ENCODE assay signal across 8 mouse cellular contexts in genomic region chr13:94178401-94179040, GRCm38 (mm10).
DNase-seq lines count a peak whose midpoint lies in the region; ATAC-seq and TF ChIP-seq lines count a peak whose summit lies in the region.

No protein-coding gene starts in this region.

- no peaks in the 10 kb centered on the region for H3K27me3 ChIP-seq in lung, embryonic 14.5 days (ENCODE audit: insufficient read depth, low read length)
- H3K27me3 ChIP-seq in embryonic facial prominence, embryonic 14.5 days (replicated peaks; ENCODE audit: control insufficient read depth, insufficient read depth, low read length), result no peaks in the 10 kb centered on the region
- H3K27me3 ChIP-seq in heart, embryonic 13.5 days (replicated peaks), result no peaks in the 10 kb centered on the region
- no peaks in the 10 kb centered on the region for H3K27me3 ChIP-seq in midbrain, postnatal 0 days (ENCODE audit: insufficient read depth, low read length)

- peaks cover 22% of the 10 kb centered on the region for H3K4me1 ChIP-seq in lung, embryonic 14.5 days (ENCODE audit: insufficient read depth)
- H3K4me1 ChIP-seq in embryonic facial prominence, embryonic 14.5 days (ENCODE audit: control insufficient read depth, insufficient read depth, low read length), result peaks cover 19% of the 10 kb centered on the region
- H3K4me1 ChIP-seq in heart, embryonic 13.5 days, result peaks cover 30% of the 10 kb centered on the region
- H3K4me1 ChIP-seq in midbrain, postnatal 0 days (ENCODE audit: insufficient read depth, low read length), result peaks cover 16% of the 10 kb centered on the region; the same call in 1 of the 2 replicates

- H3K9me3 ChIP-seq in lung, embryonic 14.5 days (ENCODE audit: low read depth, low read length), result no peaks in the 10 kb centered on the region
- no peaks in the 10 kb centered on the region for H3K9me3 ChIP-seq in embryonic facial prominence, embryonic 14.5 days (ENCODE audit: control insufficient read depth, low read length)
- H3K9me3 ChIP-seq in heart, embryonic 13.5 days, result no peaks in the 10 kb centered on the region
- no peaks in the 10 kb centered on the region for H3K9me3 ChIP-seq in midbrain, postnatal 0 days (ENCODE audit: low read length)

- H3K9ac ChIP-seq in lung, embryonic 14.5 days, result no peak overlapping the region
- H3K9ac ChIP-seq in embryonic facial prominence, embryonic 14.5 days (ENCODE audit: low read depth, low read length), result no peak overlapping the region
- H3K9ac ChIP-seq in heart, embryonic 13.5 days, result no peak overlapping the region
- no peak overlapping the region for H3K9ac ChIP-seq in midbrain, postnatal 0 days (replicated peaks; ENCODE audit: low read length, poor library complexity, severe bottlenecking)

- no peak for TF ChIP-seq CTCF in lung, embryonic 14.5 days (IDR thresholded peaks at IDR 0.05; ENCODE audit: low read depth)
- TF ChIP-seq CTCF in midbrain, postnatal 0 days (IDR thresholded peaks at IDR 0.05), result no peak

- WGBS in lung, embryonic 14.5 days, result 55% methylated on average over 11 of the region's 11 CpGs
- 52% methylated on average over 11 of the region's 11 CpGs for WGBS in embryonic facial prominence, embryonic 14.5 days
- 67% methylated on average over 11 of the region's 11 CpGs for WGBS in heart, embryonic 13.5 days
- WGBS in midbrain, postnatal 0 days, result 34% methylated on average over 11 of the region's 11 CpGs

- DNase-seq in lung, embryonic 14.5 days, result peak; percentile 50
- DNase-seq in lung, postnatal 25 days (ENCODE audit: low spot score), result no peak
- DNase-seq in embryonic facial prominence, embryonic 14.5 days (ENCODE audit: low spot score), result peak; percentile 86
- peak; percentile 67 for DNase-seq in left cerebral cortex, adult 11 months (ENCODE audit: low spot score)
- peak; percentile 93 for DNase-seq in midbrain, postnatal 0 days (ENCODE audit: low spot score)
- DNase-seq in embryo, embryonic 11 days, result no peak
- DNase-seq in ovary, adult 18-20 months (ENCODE audit: low spot score), result no peak

- H3K36me3 ChIP-seq in lung, embryonic 14.5 days (ENCODE audit: insufficient read depth), result peaks cover 26% of the 10 kb centered on the region
- peaks cover 12% of the 10 kb centered on the region; the same call in 1 of the 2 replicates for H3K36me3 ChIP-seq in embryonic facial prominence, embryonic 14.5 days (ENCODE audit: control insufficient read depth, insufficient read depth, low read length)
- peaks cover 23% of the 10 kb centered on the region; the same call in 1 of the 2 replicates for H3K36me3 ChIP-seq in heart, embryonic 13.5 days
- H3K36me3 ChIP-seq in midbrain, postnatal 0 days (ENCODE audit: insufficient read depth, low read length), result no peaks in the 10 kb centered on the region

- H3K4me2 ChIP-seq in lung, embryonic 14.5 days, result no peak overlapping the region
- no peak overlapping the region; the same call in 1 of the 2 replicates for H3K4me2 ChIP-seq in embryonic facial prominence, embryonic 14.5 days (ENCODE audit: low read depth, low read length)
- H3K4me2 ChIP-seq in heart, embryonic 13.5 days, result no peak overlapping the region
- no peak overlapping the region for H3K4me2 ChIP-seq in midbrain, postnatal 0 days (ENCODE audit: low read depth, low read length, poor library complexity, severe bottlenecking)

- no peak for ATAC-seq in lung, embryonic 14.5 days (ENCODE audit: insufficient read depth)
- peak; percentile 70 for ATAC-seq in embryonic facial prominence, embryonic 14.5 days (ENCODE audit: low read depth)
- no peak for ATAC-seq in heart, embryonic 13.5 days (ENCODE audit: extremely low read depth, insufficient number of reproducible peaks, low FRiP score, low TSS enrichment)
- ATAC-seq in midbrain, postnatal 0 days (ENCODE audit: low FRiP score), result peak; percentile 88

- H3K27ac ChIP-seq in lung, embryonic 14.5 days (ENCODE audit: low read depth), result no peak overlapping the region
- H3K27ac ChIP-seq in embryonic facial prominence, embryonic 14.5 days (replicated peaks; ENCODE audit: low read depth, low read length), result peak overlapping the region; percentile 63
- H3K27ac ChIP-seq in heart, embryonic 13.5 days (replicated peaks), result peak overlapping the region; percentile 48
- no peak overlapping the region for H3K27ac ChIP-seq in midbrain, postnatal 0 days (ENCODE audit: low read depth, low read length)

- H3K4me3 ChIP-seq in lung, embryonic 14.5 days (ENCODE audit: low read depth, low read length), result no peak overlapping the region
- no peak overlapping the region for H3K4me3 ChIP-seq in embryonic facial prominence, embryonic 14.5 days (ENCODE audit: low read depth, low read length)
- H3K4me3 ChIP-seq in heart, embryonic 13.5 days, result no peak overlapping the region
- H3K4me3 ChIP-seq in midbrain, postnatal 0 days (ENCODE audit: low read depth, low read length), result no peak overlapping the region

Comparison
In these comparisons a context has a peak if more than half of its experiments do, and no peak if none do; other contexts are left out.
1. DNase-seq: peak in lung, embryonic 14.5 days (single experiment), embryonic facial prominence, embryonic 14.5 days (single experiment), left cerebral cortex, adult 11 months (single experiment) and midbrain, postnatal 0 days (single experiment); none in lung, postnatal 25 days (single experiment), embryo, embryonic 11 days (single experiment) and ovary, adult 18-20 months (single experiment).
2. ATAC-seq: peak in embryonic facial prominence, embryonic 14.5 days (single experiment) and midbrain, postnatal 0 days (single experiment); none in lung, embryonic 14.5 days (single experiment) and heart, embryonic 13.5 days (single experiment).
3. H3K27ac ChIP-seq: peak in embryonic facial prominence, embryonic 14.5 days (single experiment) and heart, embryonic 13.5 days (single experiment); none in lung, embryonic 14.5 days (single experiment) and midbrain, postnatal 0 days (single experiment).